Mouse (Mus musculus) left cerebral cortex, postnatal 4 days (tissue): ENCODE measurements around the gene Trappc6a. TPM values are rescaled to one million over a fixed set of nuclear protein-coding genes. Genes with fewer than 3 reads are reported as not detected.
"Not testable (repeated sequence)": the region's sequence is repeated elsewhere in the genome, so short reads cannot be mapped to it uniquely, and the experiment has no call there.

ENCODE experiments used
- DNase-seq: peaks from one replicate; pipeline ENCODE4 v3.0.0-alpha.2; 2022
- intact Hi-C: fragments of 180-260 bp; cut with DNase I; formaldehyde crosslinking; loops from one replicate; pipeline ENCODE4 v1.15.1; 2025
- total RNA-seq, 2 experiments: library from RNA; stranded (reverse); gene quantifications; 2 replicates each; pipeline ENCODE4 v1.2.3; 2021

The Trappc6a gene
- total RNA-seq, 2 experiments from 2014 or later, result 17.9 to 19.0 TPM

- intact Hi-C loops, result no loop called here
Measured at GRCm38 (mm10) chr7:19485488-19485887, 22.7 kb upstream of the Trappc6a start.

GRCm38 (mm10) chr7:19486549-19486948 is 21.6 kb upstream of the Trappc6a start:
- intact Hi-C loops, result no loop called here
- DNase-seq, result no peak

More at GRCm38 (mm10) chr7:19485488-19485887, 22.7 kb upstream of the Trappc6a start:
- DNase-seq, result no peak

GRCm38 (mm10) chr7:19489525-19489924 is 18.7 kb upstream of the Trappc6a start:
- intact Hi-C loops, result no loop called here
- no peak for DNase-seq

- intact Hi-C loops, result no loop called here
Measured at GRCm38 (mm10) chr7:19491731-19492130, 16.5 kb upstream of the Trappc6a start.

GRCm38 (mm10) chr7:19494751-19495474 is 13.3 kb upstream of the Trappc6a start:
- no peak for DNase-seq
- intact Hi-C loops, result no loop called here

More at GRCm38 (mm10) chr7:19491731-19492130, 16.5 kb upstream of the Trappc6a start:
- DNase-seq, result no peak

GRCm38 (mm10) chr7:19495521-19496213 is 12.5 kb upstream of the Trappc6a start:
- intact Hi-C loops, result no loop called here
- DNase-seq, result no peak

- no peak for DNase-seq
- intact Hi-C loops, result no loop called here
Measured at GRCm38 (mm10) chr7:19496214-19496555, 12.0 kb upstream of the Trappc6a start.

- intact Hi-C loops, result no loop called here
- no peak for DNase-seq
Measured at GRCm38 (mm10) chr7:19498326-19498725, 9.9 kb upstream of the Trappc6a start.

GRCm38 (mm10) chr7:19500420-19501363 is 7.5 kb upstream of the Trappc6a start:
- intact Hi-C loops, result no loop called here
- DNase-seq, result no peak

- intact Hi-C loops, result no loop called here
Measured at GRCm38 (mm10) chr7:19501658-19502057, 6.5 kb upstream of the Trappc6a start.

GRCm38 (mm10) chr7:19503481-19504068 is 4.6 kb upstream of the Trappc6a start:
- DNase-seq, result no peak
- intact Hi-C loops, result no loop called here

More at GRCm38 (mm10) chr7:19501658-19502057, 6.5 kb upstream of the Trappc6a start:
- no peak for DNase-seq

GRCm38 (mm10) chr7:19506326-19506725 is 1.9 kb upstream of the Trappc6a start:
- intact Hi-C loops, result no loop called here
- DNase-seq, result no peak

- peak; percentile 72 for DNase-seq
- intact Hi-C loops, result no loop called here
Measured at GRCm38 (mm10) chr7:19506969-19507611, 1.1 kb upstream of the Trappc6a start.

- intact Hi-C loops, result no loop called here
- DNase-seq, result no peak
Measured at GRCm38 (mm10) chr7:19507612-19507981, 598 bp upstream of the Trappc6a start.

GRCm38 (mm10) chr7:19508924-19509568 is 851 bp downstream of the Trappc6a start:
- DNase-seq, result no peak
- intact Hi-C loops, result no loop called here

- no peak for DNase-seq
- intact Hi-C loops, result no loop called here
Measured at GRCm38 (mm10) chr7:19509786-19510185, 1.6 kb downstream of the Trappc6a start.

GRCm38 (mm10) chr7:19511934-19512333 is 3.7 kb downstream of the Trappc6a start:
- DNase-seq, intact Hi-C loops: not testable (repeated sequence)

- intact Hi-C loops, result no loop called here
- DNase-seq, result no peak
Measured at GRCm38 (mm10) chr7:19512353-19512752, 4.2 kb downstream of the Trappc6a start.

GRCm38 (mm10) chr7:19517652-19518365 is 9.6 kb downstream of the Trappc6a start, which contains the start of gene Nkpd1:
Gene Nkpd1, plus strand, starts transcription at chr7:19517838.
- DNase-seq, result peak; percentile 33
- intact Hi-C loops, result no loop called here
